In the genomic region with DNA sequence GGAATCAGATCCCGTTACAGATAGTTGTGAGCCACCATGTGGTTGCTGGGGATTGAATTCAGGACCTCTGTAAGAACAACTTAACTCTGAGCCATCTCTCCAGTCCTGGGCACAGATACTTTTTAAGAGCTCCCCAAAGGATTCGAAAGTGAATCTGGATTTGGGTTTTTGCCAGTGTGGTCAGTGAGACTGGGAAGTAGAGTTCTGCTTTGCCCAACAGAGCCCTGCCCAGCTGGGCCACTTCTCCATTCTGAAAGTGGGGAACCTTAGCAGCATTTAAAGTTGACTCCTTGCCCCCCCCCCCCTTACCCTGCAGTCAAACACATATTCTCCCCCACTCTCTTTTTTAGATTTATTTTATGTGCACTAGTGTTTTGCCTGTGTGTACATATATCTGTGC, we compare ENCODE assay signal across 16 mouse cellular contexts. TPM values are rescaled to one million over a fixed set of nuclear protein-coding genes. Genes with fewer than 3 reads are reported as not detected.
A peak's percentile ranks its signal among the peaks of the same experiment; 100 is the strongest.
DNase-seq lines count a peak whose midpoint lies in the region; ATAC-seq and TF ChIP-seq lines count a peak whose summit lies in the region.
"Had no signal": no experiment of that assay in that cellular context is flagged by ENCODE, and none has a peak within 500 bp of the region (broad histone marks: within the 10 kb centered on the region; RNA-seq: fewer than 3 reads in every experiment).

No protein-coding gene starts in this region.

- H3K4me2 ChIP-seq in midbrain, embryonic 11.5 days, result no peak overlapping the region
- H3K4me2 ChIP-seq: midbrain, embryonic 15.5 days; neural tube, embryonic 13.5 days had no signal

- no peaks in the 10 kb centered on the region for H3K9me3 ChIP-seq in midbrain, embryonic 11.5 days (ENCODE audit: control insufficient read depth, low read length)
- H3K9me3 ChIP-seq: midbrain, embryonic 15.5 days; neural tube, embryonic 13.5 days had no signal

- no peak for TF ChIP-seq POLR2A in liver, adult 2 months (IDR thresholded peaks at IDR 0.05; ENCODE audit: extremely low read depth, insufficient read depth, low read length)

- H3K36me3 ChIP-seq in liver, adult 2 months (ENCODE audit: control insufficient read depth, insufficient read depth, low read length), result no peaks in the 10 kb centered on the region
- H3K36me3 ChIP-seq in midbrain, embryonic 11.5 days (ENCODE audit: control insufficient read depth, insufficient read depth, low read length), result no peaks in the 10 kb centered on the region
- H3K36me3 ChIP-seq: midbrain, embryonic 15.5 days; neural tube, embryonic 13.5 days had no signal

- H3K27me3 ChIP-seq in liver, adult 2 months (ENCODE audit: control insufficient read depth, insufficient read depth, low read length), result no peaks in the 10 kb centered on the region
- no peaks in the 10 kb centered on the region for H3K27me3 ChIP-seq in midbrain, embryonic 11.5 days (ENCODE audit: control insufficient read depth, insufficient read depth, low read length)
- H3K27me3 ChIP-seq: midbrain, embryonic 15.5 days; neural tube, embryonic 13.5 days had no signal

- H3K9ac ChIP-seq in liver, adult 2 months (ENCODE audit: low read depth, low read length), result no peak overlapping the region
- no peak overlapping the region for H3K9ac ChIP-seq in midbrain, embryonic 11.5 days (ENCODE audit: low read length)
- H3K9ac ChIP-seq: liver, embryonic 14.5 days; midbrain, embryonic 15.5 days; neural tube, embryonic 13.5 days had no signal

- H3K4me1 ChIP-seq in liver, adult 2 months (ENCODE audit: control insufficient read depth, insufficient read depth, low read length), result peaks cover 6% of the 10 kb centered on the region; the same call in 1 of the 2 replicates
- H3K4me1 ChIP-seq in midbrain, embryonic 11.5 days (ENCODE audit: control insufficient read depth, insufficient read depth, low read length), result peaks cover 7% of the 10 kb centered on the region; the same call in 1 of the 2 replicates

- H3K4me3 ChIP-seq in liver, adult 2 months (ENCODE audit: insufficient read depth, low read depth, low read length), result no peak overlapping the region
- no peak overlapping the region for H3K4me3 ChIP-seq in midbrain, embryonic 11.5 days (ENCODE audit: low read depth, low read length)
- H3K4me3 ChIP-seq: heart, adult 2 months; left cerebral cortex, adult 2 months; midbrain, embryonic 15.5 days; neural tube, embryonic 13.5 days had no signal

- H3K27ac ChIP-seq in liver, adult 2 months (replicated peaks; ENCODE audit: insufficient read depth, low read depth, low read length), result no peak overlapping the region
- H3K27ac ChIP-seq in midbrain, embryonic 11.5 days (ENCODE audit: low read depth, low read length), result no peak overlapping the region
- H3K27ac ChIP-seq: heart, adult 2 months; kidney, postnatal 0 days; left cerebral cortex, adult 2 months; liver, embryonic 14.5 days; midbrain, embryonic 15.5 days; neural tube, embryonic 13.5 days had no signal

- WGBS in liver, adult 2 months, result 81% methylated on average over 2 of the region's 2 CpGs
- 82% methylated on average over 2 of the region's 2 CpGs for WGBS in midbrain, embryonic 11.5 days

- DNase-seq in liver, adult 2 months (ENCODE audit: extremely low read depth, low read depth, low spot score), result peak; percentile 33
- DNase-seq in liver, result no peak
- peak; percentile 24 for DNase-seq in adipocyte (ENCODE audit: low spot score)
- DNase-seq in midbrain, embryonic 11.5 days (ENCODE audit: low spot score, missing footprints), result no peak
- no peak for DNase-seq in thymus, postnatal 4 days
- DNase-seq: cerebellum, adult 18-20 months; right cerebral cortex, adult 18-20 months; thymus, postnatal 14 days had no signal

- peak; percentile 81 for ATAC-seq in granulocyte monocyte progenitor cell, adult 5-6 weeks (replicated peaks; ENCODE audit: poor library complexity, severe bottlenecking)
- peak; percentile 67 for ATAC-seq in monocyte, adult 5-6 weeks (replicated peaks; ENCODE audit: insufficient number of reproducible peaks, low FRiP score, low TSS enrichment, poor library complexity, severe bottlenecking)
- ATAC-seq in midbrain, embryonic 11.5 days (ENCODE audit: low FRiP score), result no peak
- ATAC-seq: midbrain, embryonic 15.5 days had no signal

- no peak for TF ChIP-seq CTCF in liver, adult 2 months (IDR thresholded peaks at IDR 0.05; ENCODE audit: low read depth, low read length)

- no peaks in the 10 kb centered on the region for H3K79me2 ChIP-seq in liver, adult 2 months (ENCODE audit: control insufficient read depth, insufficient read depth, low read length)

RNA-seq across cellular contexts. Expression of gene Cd300a, which starts 10.2 kb away (rescaled TPM):
- 3.0 and 3.6 TPM in 2 replicates for total RNA-seq in liver, adult 2 months (2014; rRNA removed)
- 0.65 and 1.2 TPM in 2 replicates for polyA plus RNA-seq in liver, adult 2 months (2012; rRNA removed)
- total RNA-seq in granulocyte monocyte progenitor cell, adult 5-6 weeks (2014; fragmentation: Nextera tagmentation), result 11.4 and 12.6 TPM in 2 replicates
- total RNA-seq in granulocyte monocyte progenitor cell, adult 5-6 weeks (2017), result 14.3 and 20.8 TPM in 2 replicates
- 204 to 286 TPM (median 215 TPM) in 3 replicates for total RNA-seq in monocyte, adult 5-6 weeks (2017)
- polyA plus RNA-seq in midbrain, embryonic 11.5 days (2014; fragmentation: Nextera tagmentation; extraction: Ambion mirVana), result 0.79 and 1.1 TPM in 2 replicates

RNA-seq across cellular contexts. Expression of gene Gprc5c, which starts 28.7 kb away (rescaled TPM):
- 51.4 and 66.2 TPM in 2 replicates for total RNA-seq in liver, adult 2 months (2014; rRNA removed)
- 87.6 and 93.9 TPM in 2 replicates for polyA plus RNA-seq in liver, adult 2 months (2012; rRNA removed)
- not detected in 2 replicates for total RNA-seq in granulocyte monocyte progenitor cell, adult 5-6 weeks (2014; fragmentation: Nextera tagmentation)
- not detected in 2 replicates for total RNA-seq in granulocyte monocyte progenitor cell, adult 5-6 weeks (2017)
- 0.78 to 3.1 TPM (median 1.9 TPM) in 3 replicates for total RNA-seq in monocyte, adult 5-6 weeks (2017)
- polyA plus RNA-seq in midbrain, embryonic 11.5 days (2014; fragmentation: Nextera tagmentation; extraction: Ambion mirVana), result 8.9 and 10.7 TPM in 2 replicates

RNA-seq across cellular contexts. Expression of gene Cd300lb, which starts 54.5 kb away (rescaled TPM):
- 1.0 and 1.2 TPM in 2 replicates for total RNA-seq in liver, adult 2 months (2014; rRNA removed)
- polyA plus RNA-seq in liver, adult 2 months (2012; rRNA removed), result 0.35 and 0.46 TPM in 2 replicates
- total RNA-seq in granulocyte monocyte progenitor cell, adult 5-6 weeks (2014; fragmentation: Nextera tagmentation), result 24.4 and 25.9 TPM in 2 replicates
- total RNA-seq in granulocyte monocyte progenitor cell, adult 5-6 weeks (2017), result 17.4 and 17.7 TPM in 2 replicates
- total RNA-seq in monocyte, adult 5-6 weeks (2017), result 53.2 to 124 TPM (median 94.6 TPM) in 3 replicates
- 0.30 TPM in 1 of 2 replicates, not detected in the other for polyA plus RNA-seq in midbrain, embryonic 11.5 days (2014; fragmentation: Nextera tagmentation; extraction: Ambion mirVana)
- total RNA-seq: left cerebral cortex, adult 2 months had no signal
- polyA plus RNA-seq: midbrain, embryonic 15.5 days had no signal

Comparison
In these comparisons a context has a peak if more than half of its experiments do, and no peak if none do; other contexts are left out.
1. DNase-seq: peak in liver, adult 2 months (single experiment) and adipocyte (single experiment); none in liver (single experiment), midbrain, embryonic 11.5 days (single experiment) and thymus, postnatal 4 days (single experiment).
2. RNA of gene Gprc5c, which starts 28.7 kb away (total RNA-seq): 51.4 to 66.2 TPM in liver, adult 2 months; 0.78 to 3.1 TPM in monocyte, adult 5-6 weeks and not detected in granulocyte monocyte progenitor cell, adult 5-6 weeks; every median in the first group is over 10 times any median in the second.